Mouse (Mus musculus) megakaryocyte, adult 5-6 weeks (primary cell): ENCODE results near the gene Ptprk. TPM values are rescaled to one million over a fixed set of nuclear protein-coding genes. Genes with fewer than 3 reads are reported as not detected.

Experiments used
- ATAC-seq: 2 replicates; pipeline ENCODE4 v1.8.0; 2016; ENCODE audit warnings: mild to moderate bottlenecking, inconsistent platforms; ENCODE audit not compliant: poor library complexity, severe bottlenecking
- total RNA-seq, 2 experiments: library from RNA; stranded (forward) in 1 of 2; stranded (reverse) in 1 of 2; fragments of 153-499, 151-499 nt in 1 of 2; fragments of 221-1000, 200-1000 nt in 1 of 2; gene quantifications; 2 replicates each; pipeline versions ENCODE4 v1.2.3 to v1.2.4; 2015 to 2017

Ptprk gene
- total RNA-seq (2015), result 0.25 TPM in 1 of 2 replicates, not detected in the other
- total RNA-seq (2017), result not detected in 2 replicates

DNA sequence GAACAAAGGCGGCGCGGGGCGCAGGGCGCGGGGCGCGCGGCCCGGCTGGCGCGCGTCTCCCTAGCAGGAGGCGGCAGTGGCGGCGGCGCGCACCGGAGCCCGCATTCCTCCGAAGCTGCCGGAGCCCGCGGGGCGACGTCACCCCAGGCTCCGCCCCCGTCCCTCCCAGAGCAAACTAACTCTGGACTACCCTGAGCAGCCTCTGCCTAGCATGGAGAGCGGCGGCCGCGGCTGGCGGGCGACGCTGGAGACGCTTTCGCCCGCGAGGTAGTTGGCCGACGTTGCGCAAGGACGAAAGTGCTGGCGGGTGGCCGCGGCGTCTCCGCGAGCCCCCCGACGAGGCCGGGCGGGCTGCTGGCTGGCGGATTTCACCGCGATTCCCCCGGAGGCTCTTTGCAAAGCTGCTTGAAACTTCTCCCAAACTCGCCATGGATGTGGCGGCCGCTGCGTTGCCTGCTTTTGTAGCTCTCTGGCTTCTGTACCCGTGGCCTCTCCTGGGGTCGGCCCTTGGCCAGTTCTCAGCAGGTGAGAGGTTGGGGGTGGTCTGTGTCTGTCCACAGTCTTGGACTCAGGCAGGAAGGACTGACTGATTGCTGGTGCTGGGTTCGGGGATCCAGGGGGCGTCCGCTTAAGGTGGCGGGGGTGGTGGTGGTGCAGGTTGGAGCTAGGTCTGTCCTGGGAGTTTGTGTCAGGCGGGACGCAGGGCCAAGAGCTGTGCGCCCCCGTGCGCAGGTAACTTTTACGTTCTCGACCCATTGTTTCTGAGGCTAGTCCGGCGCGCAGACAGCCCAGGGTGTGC lies at the start of gene Ptprk:
Gene Ptprk (plus strand): TSS at position 168 of the 799 bp plus-strand sequence.
- ATAC-seq, result peak; percentile 62

DNA sequence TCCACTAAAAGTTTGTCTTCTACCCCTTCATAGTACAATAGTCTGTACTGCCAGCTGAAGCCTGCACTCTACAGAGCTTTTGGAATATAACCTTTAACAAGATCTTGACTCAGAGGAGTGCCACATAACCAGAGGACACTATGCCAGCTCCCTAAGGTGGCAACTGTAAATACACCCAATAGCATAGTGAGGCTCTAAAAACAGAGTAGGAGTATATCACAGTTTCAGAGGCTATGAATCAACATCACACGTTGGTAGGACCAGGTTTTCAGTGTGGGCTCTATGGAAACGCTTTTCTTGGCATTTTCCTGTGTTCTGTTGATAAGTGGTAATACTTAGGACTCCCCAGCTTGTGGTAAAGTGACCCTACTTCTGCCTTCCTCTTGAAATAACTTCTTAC lies 46.8 kb upstream of the Ptprk start:
- ATAC-seq, result no peak

DNA sequence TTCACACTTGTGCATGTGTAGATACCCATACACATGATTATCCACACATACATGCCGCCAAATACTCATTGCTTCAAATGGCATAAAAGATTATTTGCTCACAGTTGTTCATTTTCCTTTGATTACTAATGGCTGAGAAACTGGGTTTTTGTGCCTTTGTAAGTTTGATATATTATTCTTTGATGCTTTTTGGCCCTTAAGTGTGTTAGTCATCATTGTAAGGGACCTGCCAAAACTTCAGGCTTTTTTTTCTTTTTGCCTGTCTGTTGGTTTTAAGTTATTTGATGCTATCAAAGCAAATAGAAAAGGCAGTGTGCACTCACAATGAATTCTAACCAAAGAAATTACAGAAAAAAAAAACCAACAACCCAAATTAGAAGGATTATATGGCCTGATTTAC lies 38.2 kb upstream of the Ptprk start:
- ATAC-seq, result no peak

DNA sequence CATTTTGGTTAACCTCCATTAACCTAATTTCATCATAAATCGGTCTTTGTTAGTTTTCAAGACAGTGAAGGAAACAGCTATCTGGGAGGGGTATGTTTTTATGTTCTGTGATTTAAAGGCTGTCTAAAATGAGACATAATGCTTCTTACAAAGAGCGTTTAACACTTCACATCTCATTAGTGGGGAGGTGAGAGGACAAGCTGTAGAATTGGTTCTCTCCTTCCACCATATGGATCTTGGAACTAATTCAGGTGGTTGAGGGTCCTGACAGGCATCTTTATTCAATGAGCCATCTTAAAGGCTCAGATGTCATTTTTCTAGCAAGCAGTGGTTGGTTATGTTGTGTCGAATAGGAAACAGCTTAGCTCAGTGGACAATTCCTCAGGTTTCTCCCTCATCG lies 19.9 kb upstream of the Ptprk start:
- ATAC-seq, result no peak

DNA sequence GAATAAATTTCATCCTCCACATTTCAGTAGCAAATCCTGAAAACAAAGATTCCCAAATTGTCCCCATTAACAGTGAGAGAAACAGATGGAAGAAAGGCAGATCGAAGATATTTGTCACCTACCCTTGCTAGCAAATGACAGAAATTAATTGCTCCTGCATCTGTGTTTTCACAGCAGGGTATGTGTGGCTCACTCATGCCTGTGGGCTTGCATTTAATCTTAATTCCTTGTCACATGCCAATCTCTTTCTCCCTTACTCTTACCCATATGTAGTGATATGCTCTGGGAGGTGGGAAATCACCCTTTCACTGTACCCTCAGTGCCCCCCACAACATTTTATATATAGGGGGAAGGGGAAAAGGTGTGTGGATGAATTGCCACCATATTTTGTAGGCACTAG lies 15.4 kb upstream of the Ptprk start:
- no peak for ATAC-seq

DNA sequence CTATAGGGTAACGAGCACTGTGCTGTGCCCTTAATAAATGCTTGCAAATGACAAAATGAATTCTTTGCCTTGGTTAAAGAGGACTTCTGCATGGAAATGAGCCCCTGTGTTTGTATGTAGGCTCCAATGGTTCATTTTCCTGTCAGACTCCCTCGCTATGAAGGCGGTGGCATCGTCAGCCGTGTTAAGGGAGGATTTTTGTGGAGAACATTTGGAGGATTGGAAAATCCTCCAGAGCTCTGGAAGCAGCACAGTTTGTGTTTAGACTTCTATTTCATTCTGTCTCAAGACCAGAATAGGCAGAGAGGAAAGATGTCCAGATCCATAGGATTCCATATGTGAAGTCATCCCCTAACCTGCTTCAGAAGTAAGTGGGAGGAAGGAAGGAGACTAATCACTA lies 6.6 kb upstream of the Ptprk start:
- ATAC-seq, result no peak

DNA sequence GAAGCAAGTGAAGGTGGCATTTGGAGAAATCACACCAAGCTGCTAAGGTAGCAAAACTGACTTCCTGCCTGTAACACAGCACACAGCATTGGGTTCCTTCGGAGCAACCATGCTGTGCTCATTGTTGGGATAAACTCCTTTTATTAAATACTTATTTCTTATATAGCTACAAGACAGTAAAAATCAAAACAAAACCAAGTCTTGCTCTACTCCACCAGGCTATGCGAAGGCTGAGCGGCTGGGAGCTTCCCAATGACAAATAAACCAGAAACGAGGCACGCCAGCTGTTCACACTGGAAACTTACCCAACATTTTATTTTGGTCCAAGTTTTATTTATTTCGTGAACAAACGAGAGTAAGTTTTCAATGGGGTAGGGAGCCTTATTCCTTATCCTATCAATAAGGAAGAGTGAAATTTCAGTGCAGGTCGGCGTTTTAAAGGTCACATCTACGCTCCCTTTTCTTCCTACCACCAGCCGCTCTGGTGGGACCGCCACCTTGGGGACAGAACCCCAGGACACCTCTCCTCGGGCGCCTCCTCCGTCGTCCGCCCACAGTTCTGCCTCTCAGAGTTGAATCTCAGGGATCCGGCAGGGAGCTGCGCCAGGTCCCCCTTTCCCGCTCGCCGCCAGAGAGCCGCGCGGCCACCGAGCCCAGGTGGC lies 498 bp upstream of the Ptprk start:
- ATAC-seq, result no peak

DNA sequence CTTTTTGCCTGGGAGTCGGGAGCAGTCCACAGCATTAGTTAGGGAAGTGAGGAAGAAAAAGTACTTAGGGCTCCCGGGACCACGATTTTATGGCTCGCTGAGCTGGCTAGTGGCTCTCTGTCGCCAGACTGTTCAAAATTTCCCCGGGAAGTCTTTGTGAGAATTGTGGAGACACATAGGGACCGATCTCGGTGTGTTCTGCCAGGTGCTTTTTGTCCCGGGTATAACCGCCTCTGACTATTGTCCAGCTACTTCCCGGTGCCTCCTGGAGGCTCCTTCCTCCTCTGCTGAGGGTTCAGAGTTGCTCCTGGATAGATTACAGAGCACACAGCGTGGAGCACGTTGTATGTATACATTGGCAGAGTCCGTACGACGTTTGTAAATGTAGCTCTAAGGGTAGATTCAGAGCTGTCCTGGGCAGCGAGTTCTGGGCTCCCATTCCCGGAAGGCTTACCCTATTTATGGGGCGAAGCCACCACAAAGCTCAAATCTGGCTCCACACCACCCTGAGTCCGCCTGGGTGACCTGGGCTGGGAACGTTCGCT lies 943 bp downstream of the Ptprk start:
- ATAC-seq, result no peak

DNA sequence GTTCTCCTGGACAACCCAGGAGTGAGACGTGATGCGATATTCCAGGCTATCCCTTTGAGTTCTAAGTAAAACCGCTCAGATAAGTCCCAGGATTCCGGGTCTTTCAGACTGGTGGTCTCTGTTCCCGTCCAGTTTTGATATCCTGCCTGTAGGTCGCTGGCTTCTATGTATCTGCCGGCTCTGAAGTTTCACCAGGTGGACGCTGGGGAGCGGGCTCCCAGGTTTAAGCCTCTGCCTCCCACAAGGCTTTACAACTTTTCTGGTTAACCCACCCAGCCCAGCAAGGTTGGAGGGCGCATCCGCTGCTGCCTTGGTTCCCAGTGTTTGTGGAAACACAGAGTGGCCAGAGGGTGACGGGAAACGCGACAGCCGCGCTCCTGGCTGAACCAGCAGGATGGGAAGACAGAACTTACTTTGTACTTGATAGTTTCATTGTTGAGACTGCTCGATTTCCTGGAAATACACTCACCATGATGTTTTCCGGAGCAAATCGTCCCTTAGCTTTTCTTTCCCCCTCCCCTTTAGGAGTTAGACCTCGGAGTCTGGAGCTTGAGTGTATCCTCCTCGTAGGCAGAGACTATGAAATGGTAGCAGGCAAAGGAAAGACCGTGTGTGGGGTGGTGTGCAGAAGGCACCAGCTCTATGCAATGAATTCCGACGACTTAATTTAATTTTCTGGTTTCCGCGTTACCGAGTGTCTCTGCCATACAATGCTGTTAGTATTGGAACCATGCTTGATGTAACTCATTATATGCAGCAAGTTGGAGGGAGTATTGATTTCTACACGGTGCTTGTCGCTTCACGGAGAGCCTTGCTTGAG lies 1.6 kb downstream of the Ptprk start:
- no peak for ATAC-seq

DNA sequence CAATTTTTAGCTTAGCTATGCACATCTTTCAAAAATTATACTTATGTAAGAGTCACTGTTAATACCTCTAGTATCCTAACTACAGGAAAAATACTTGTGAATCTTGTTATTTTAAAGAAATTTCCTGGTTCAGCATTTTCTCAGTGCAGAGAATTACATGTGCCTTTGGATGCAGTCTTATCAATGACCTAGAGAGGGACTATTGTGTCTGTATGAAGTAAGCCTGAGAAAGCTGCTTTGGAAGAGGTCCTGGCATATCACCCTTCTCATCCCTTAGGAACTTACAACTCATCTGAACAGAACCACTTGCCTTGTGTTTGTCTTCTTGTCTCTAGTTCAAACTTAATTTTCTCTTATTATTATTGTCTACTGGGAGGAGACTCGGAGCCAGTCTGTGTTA lies 3.6 kb downstream of the Ptprk start:
- no peak for ATAC-seq

DNA sequence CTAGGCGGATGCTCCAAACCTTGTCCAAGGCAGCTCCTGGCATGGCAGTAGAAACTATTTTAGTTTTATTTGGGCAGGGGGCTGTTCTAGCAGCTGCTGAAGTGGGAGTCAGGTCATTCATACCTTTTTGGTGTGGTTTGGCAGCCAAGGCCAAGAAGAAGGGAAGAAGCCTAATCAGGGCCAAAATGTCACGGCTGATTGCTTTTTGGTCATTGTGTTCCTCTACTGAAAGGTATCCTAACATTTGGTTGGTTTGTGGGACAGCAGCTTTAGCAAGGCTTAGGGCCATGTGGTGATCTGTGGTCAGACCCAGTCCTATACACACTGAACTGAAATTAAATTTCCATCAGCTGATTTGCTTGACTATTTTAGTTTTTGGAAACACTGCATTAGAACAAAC lies 6.6 kb downstream of the Ptprk start:
- no peak for ATAC-seq

DNA sequence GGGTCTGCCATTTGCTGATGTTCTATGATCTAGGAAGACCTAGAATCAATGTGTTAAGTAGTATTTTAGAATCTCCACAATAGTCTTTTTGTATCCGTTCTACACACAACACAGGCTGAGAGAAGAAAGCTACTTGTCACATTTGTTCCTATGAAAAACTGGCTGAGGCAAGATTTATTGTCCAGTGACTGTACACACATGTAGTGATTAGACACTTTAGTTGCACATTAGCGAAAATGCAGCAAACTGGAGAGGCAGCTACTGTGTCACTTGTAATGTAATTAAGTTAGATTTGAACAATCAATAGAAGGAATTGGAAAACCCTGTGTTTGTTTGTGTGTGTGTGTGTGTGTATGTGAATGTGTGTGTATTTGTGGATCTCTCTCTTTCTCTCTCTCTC lies 8.6 kb downstream of the Ptprk start:
- no peak for ATAC-seq

DNA sequence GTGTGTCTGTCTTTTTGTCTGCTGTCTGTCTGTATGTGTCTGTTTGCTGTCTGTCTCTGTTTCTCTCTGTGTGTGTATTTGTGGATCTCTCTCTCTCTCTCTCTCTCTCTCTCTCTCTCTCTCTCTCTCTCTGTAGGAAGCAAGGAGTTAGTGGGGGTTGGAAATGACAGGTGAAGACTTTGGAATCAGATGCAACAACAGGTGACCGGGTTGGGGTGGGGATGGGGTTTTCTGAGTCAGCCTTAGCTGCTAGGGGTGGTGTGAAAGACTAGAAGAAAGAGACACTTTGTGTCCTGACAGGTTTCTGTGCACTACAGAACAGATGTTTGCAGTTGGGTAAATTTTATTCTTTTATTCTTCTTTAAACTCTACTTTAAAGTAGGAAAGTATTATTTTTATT lies 9.0 kb downstream of the Ptprk start:
- no peak for ATAC-seq

DNA sequence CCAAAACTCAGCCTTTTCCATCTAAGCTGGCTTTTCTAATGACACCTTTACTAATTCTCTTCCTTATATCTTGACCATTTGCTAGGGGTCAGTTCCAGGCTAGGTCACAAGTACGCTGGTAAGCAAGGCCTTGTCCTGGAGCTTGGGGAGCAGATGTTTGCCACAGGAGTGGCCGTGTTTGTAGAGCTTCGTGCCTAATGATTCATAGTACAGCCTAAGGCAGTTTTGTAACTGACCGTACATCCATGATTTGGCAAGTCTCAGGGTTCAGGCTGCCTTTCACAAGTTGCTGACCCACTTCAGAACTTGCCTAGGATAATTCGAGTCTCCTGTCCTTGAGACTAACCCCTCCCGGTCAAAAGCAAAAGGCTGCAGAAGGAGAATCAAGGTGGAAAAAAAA lies 12.7 kb downstream of the Ptprk start:
- ATAC-seq, result no peak

DNA sequence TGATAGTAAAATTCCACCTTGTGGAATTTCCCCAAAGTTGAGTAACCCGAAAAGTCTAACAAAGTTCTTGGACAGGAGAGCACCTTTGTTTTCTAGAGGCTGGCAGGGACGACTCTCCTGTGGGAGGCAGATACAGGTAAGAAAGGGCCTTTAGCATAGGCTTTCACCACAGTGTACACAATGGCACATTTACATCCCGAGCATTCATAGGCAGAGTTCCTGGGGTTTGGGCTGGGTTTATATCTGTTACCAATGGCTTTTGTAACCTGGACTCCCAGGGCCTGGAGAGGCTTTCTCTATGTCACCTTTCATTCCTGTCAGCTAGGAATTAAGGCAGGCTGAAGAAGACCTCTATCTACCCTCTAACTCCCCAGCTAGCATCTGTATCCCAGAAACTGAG lies 13.1 kb downstream of the Ptprk start:
- no peak for ATAC-seq

DNA sequence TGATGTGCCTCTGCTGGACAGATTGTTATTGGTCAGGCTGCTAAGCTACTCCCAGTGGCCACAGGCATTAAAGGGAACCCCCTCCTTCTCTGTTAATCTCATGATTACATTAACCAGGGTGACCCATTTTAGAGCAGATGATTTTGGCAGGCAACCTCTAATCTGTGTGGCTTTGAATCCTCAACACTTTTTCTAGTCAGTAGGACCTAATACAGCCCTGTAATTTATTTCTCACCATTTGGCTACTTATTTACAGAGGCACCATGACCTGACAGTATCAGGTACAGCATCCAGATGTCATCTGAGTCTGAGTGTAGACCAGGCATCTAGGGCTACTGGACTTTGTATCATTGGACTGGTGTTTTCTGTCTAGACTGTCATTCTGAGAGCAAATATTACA lies 21.4 kb downstream of the Ptprk start:
- ATAC-seq, result no peak

DNA sequence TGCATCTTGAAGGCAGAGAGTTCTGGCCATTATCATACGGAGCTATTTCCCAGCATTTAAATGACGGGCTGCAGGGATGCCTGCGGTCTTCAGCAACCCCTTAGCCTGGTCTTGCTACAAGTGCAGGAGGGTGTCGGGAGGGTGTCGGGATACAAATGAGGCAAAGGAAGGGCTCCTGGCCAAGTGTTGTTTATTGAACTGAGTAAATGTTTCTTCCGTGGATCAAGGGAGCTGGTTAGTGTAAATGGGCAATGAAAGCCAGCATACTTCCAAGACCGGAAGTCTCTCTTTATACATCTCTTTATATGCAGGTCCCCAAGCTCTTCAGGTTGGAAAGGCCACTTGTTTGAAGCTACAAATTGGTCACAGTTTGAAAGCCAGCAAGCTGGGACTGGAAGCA lies 23.0 kb downstream of the Ptprk start:
- no peak for ATAC-seq

DNA sequence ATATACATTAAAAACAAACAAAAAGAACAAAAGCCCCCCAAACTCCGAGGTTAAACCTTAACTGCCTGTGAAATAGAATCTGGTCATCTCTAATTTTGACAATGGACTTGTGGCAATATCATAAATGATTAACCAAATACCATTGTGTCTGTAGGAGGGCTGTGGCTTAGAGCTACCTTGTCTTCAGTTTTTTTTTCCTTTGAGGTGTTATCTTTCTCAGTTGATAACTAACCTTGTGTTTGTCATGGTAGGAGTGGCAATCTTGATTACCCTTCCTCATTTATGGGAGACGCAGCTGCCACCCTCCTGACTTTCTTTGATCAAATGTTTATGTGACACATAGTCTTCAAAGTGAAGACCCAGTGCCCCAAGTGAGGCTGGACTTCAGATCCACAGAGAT lies 24.3 kb downstream of the Ptprk start:
- no peak for ATAC-seq

DNA sequence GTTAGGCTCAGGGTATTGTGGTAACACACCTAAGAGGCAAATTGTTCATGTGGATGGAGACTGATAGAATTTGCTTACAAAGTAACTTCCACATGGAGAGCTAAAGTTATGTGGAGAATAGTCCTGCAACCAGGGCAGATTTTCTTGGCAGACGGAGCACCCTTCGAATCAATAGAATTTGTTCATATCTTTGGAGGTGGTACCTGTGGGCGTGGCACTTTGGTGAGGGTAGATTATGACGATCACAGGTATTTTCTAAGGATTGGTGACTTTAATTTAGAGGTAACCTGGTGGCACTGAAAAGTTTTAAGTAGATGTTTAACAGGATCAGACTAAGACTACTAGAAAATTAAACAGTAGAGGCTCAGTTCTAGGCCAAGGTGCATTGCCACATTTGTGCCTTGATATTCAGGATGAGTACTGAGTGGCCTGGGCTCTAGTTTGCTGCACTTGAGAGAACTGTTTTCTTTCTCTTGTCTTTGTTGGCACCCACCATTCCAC lies 28.8 kb downstream of the Ptprk start:
- ATAC-seq, result no peak

DNA sequence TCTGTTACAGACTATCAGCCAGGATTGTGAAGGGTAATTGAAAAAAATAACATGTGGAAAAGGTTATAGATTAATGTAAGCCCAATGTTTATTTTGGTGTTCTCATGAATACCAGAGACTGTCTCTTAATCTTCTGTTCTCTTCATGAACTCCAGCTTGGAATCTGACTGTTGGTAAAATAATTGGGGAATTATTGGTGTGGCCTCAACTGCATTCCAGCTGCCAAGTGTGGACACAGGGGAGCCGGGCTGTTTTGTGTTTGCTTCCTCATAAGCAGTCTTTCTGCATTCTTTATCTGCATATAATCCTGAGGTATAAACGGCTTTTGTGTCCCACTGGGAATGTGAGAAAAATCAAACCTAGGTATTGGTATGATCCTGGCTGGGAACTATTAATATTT lies 29.3 kb downstream of the Ptprk start:
- no peak for ATAC-seq

DNA sequence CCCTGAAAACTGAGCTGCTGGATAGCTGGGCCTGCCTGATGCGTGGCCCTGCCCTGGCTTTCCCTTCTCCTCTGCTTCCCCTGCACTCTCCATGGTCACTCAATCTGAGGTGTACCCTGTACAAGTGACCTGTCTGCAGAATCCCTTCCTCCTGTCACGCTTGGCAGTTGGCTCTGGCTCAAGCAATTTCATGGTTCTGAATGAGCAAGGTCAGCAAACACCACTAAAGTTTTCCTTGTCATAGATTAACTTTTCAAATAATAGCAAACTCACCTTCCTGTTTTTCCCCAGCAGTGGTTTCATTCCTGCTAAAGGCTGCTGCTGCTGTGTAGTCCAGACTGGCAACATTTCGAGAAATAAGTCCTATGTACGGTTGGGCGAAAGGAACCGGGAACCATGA lies 30.6 kb downstream of the Ptprk start:
- no peak for ATAC-seq
